Mouse (Mus musculus): ENCODE measurements around the gene Fgfr2. TPM values are rescaled to one million over a fixed set of nuclear protein-coding genes. Genes with fewer than 3 reads are reported as not detected.
A peak's percentile ranks its signal among the peaks of the same experiment; 100 is the strongest.
"Not testable (repeated sequence)": the region's sequence is repeated elsewhere in the genome, so short reads cannot be mapped to it uniquely, and the experiment has no call there.

Fgfr2 gene
- polyA plus RNA-seq, 1 experiment from 2014 or later, result 86.9 TPM

DNA sequence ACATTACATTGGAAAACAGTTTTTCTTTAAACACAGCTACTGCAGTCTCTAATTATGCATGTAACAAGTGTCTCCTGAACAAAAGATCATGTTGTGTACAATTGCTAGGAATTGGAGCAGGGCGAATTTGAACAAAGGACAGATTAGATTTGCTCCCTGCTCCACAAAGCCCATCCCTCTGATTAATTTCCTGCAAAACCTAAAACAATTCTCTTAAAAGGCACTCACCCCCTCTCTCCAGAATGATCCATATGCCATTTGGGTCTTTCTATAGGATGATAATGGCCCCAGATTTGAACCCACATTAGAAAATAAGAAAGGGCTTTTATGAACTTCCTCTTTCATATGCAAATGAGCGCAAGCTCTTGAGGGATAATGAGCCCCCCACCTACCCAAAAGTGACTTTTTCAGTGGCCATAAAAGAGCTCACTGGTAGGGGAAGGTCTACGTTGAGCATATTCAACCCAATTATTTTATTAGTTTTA, 1658.0 kb downstream of the Fgfr2 start:
- DNase-seq (ENCODE audit: low spot score) (peak; percentile 46), ATAC-seq (ENCODE audit: insufficient read depth, low FRiP score, low TSS enrichment) (peak; percentile 79)
- H3K4me1 ChIP-seq (ENCODE audit: control insufficient read depth, insufficient read depth, low read length), result peaks cover 9% of the 10 kb centered on the region
- no peaks in the 10 kb centered on the region for H3K9me3 ChIP-seq (ENCODE audit: control insufficient read depth, low read length)
- H3K4me3 ChIP-seq (ENCODE audit: low read depth, low read length), result no peak overlapping the region
- no peak overlapping the region for H3K4me2 ChIP-seq (ENCODE audit: low read depth)
- H3K27ac ChIP-seq (ENCODE audit: low read depth, low read length), result no peak overlapping the region
- no peaks in the 10 kb centered on the region for H3K36me3 ChIP-seq (ENCODE audit: control insufficient read depth, insufficient read depth, low read length)
- no peaks in the 10 kb centered on the region for H3K27me3 ChIP-seq (ENCODE audit: control insufficient read depth, insufficient read depth, low read length)
- H3K9ac ChIP-seq (ENCODE audit: low read length), result no peak overlapping the region
- 26% methylated on average over 3 of the region's 3 CpGs for WGBS

DNA sequence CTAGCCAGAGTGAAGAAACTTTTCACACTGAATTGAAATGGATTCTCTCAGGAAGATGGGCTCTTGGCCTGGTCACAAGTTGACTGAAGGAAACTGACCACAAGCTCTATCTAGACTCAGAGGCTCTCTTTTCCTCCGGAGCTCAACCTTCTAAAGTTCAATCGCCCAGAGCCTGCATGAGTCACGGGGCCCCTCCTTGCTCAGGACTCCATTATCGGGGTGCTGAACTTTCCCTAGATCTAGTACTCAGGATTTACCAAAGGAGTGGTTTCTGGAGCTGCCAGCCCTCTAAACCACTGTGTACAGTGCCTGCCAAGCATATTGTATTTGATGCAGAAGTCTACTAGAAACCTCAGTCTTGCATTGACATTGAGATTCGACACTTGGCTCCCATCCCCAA, 1666.4 kb downstream of the Fgfr2 start:
- Histone ChIP-seq H3K27ac (ENCODE audit: low read depth, low read length) (no peak overlapping the region), H3K27me3 (ENCODE audit: control insufficient read depth, insufficient read depth, low read length) (no peaks in the 10 kb centered on the region), H3K4me3 (ENCODE audit: low read depth, low read length) (no peak overlapping the region), H3K9ac (ENCODE audit: low read length) (no peak overlapping the region), H3K36me3 (ENCODE audit: control insufficient read depth, insufficient read depth, low read length) (no peaks in the 10 kb centered on the region), H3K4me2 (ENCODE audit: low read depth) (no peak overlapping the region), H3K4me1 (ENCODE audit: control insufficient read depth, insufficient read depth, low read length) (no peaks in the 10 kb centered on the region), H3K9me3 (ENCODE audit: control insufficient read depth, low read length) (no peaks in the 10 kb centered on the region)
- ATAC-seq (ENCODE audit: insufficient read depth, low FRiP score, low TSS enrichment) (no peak), DNase-seq (ENCODE audit: low spot score) (no peak)
- 89% methylated on average over 5 of the region's 5 CpGs for WGBS

DNA sequence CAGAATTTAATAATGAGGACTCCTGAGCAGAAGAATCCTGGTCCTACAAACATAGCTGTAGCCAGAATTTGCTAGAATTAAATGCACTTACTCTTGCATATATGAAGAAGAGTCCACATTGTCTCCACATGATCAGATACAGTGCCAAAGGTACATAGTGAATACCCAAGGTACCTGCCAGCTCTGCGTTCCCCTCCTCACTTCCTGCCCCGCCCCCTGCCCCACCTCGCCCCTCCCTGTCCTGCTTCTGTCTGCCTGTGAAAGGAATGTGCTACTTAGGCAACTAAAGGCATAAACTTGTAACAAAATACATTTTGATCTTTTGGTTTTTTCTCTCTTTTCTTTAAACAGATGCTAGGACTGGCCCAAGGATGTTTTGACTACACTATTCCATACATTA, 1686.1 kb downstream of the Fgfr2 start:
- ATAC-seq (ENCODE audit: insufficient read depth, low FRiP score, low TSS enrichment) (no peak), DNase-seq (ENCODE audit: low spot score) (no peak)
- Histone ChIP-seq H3K27me3 (ENCODE audit: control insufficient read depth, insufficient read depth, low read length) (no peaks in the 10 kb centered on the region), H3K9ac (ENCODE audit: low read length) (no peak overlapping the region), H3K27ac (ENCODE audit: low read depth, low read length) (no peak overlapping the region), H3K4me1 (ENCODE audit: control insufficient read depth, insufficient read depth, low read length) (no peaks in the 10 kb centered on the region), H3K4me2 (ENCODE audit: low read depth) (no peak overlapping the region), H3K36me3 (ENCODE audit: control insufficient read depth, insufficient read depth, low read length) (no peaks in the 10 kb centered on the region), H3K9me3 (ENCODE audit: control insufficient read depth, low read length) (no peaks in the 10 kb centered on the region), H3K4me3 (ENCODE audit: low read depth, low read length) (no peak overlapping the region)
- 52% methylated on average over 3 of the region's 3 CpGs for WGBS

DNA sequence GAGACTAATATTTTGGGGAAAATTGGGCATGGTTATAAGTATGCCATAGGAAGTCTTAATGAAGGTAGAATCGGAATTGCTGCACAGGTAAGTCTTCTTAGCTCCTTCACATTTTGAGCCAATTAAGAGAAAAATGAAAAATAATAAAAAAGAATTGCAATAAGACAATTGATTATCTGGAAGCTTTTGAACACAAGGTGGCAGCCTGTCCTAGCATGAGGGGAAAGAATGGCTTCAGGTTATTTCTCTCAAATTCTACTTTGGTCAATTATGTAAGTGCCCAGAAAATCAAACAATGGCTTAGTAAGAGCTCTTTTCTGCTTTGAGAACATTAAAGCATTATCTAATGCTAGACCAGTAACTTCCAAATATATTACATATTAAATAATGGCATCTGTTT, 1688.9 kb downstream of the Fgfr2 start:
- Histone ChIP-seq H3K4me2 (ENCODE audit: low read depth) (no peak overlapping the region), H3K9me3 (ENCODE audit: control insufficient read depth, low read length) (no peaks in the 10 kb centered on the region), H3K36me3 (ENCODE audit: control insufficient read depth, insufficient read depth, low read length) (no peaks in the 10 kb centered on the region; the same call in 1 of the 2 replicates), H3K27me3 (ENCODE audit: control insufficient read depth, insufficient read depth, low read length) (no peaks in the 10 kb centered on the region), H3K9ac (ENCODE audit: low read length) (no peak overlapping the region), H3K4me3 (ENCODE audit: low read depth, low read length) (no peak overlapping the region), H3K27ac (ENCODE audit: low read depth, low read length) (no peak overlapping the region), H3K4me1 (ENCODE audit: control insufficient read depth, insufficient read depth, low read length) (no peaks in the 10 kb centered on the region)
- WGBS, result 80% methylated on average over 1 of the region's 1 CpGs
- no peak for DNase-seq (ENCODE audit: low spot score)
- no peak for ATAC-seq (ENCODE audit: insufficient read depth, low FRiP score, low TSS enrichment)

DNA sequence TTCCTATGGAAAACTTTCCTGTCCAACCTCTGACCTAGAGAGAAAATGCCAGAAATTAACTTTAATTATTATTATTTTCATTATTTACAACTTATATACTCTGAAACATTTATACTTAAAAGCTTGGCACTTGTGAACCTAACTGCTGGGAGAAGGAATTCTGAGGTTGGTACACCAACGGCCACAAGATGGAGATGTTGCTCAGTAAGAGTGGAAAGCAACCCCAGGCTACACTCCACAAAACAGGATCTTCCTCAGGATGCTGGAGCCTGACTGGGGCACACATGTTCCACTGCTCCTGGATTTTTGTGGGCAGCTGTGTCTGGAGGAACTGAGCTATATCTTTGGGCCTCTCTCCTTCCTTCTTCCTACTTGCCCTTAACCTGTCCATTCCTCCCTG, 1690.9 kb downstream of the Fgfr2 start:
- DNase-seq (ENCODE audit: low spot score) (peak; percentile 66), ATAC-seq (ENCODE audit: insufficient read depth, low FRiP score, low TSS enrichment) (no peak; the same call in 1 of the 2 replicates)
- no peaks in the 10 kb centered on the region for H3K9me3 ChIP-seq (ENCODE audit: control insufficient read depth, low read length)
- no peak overlapping the region for H3K27ac ChIP-seq (ENCODE audit: low read depth, low read length)
- H3K4me1 ChIP-seq (ENCODE audit: control insufficient read depth, insufficient read depth, low read length), result no peaks in the 10 kb centered on the region
- 18% methylated on average over 1 of the region's 1 CpGs for WGBS
- H3K4me2 ChIP-seq (ENCODE audit: low read depth), result no peak overlapping the region
- no peak overlapping the region for H3K9ac ChIP-seq (ENCODE audit: low read length)
- no peak overlapping the region for H3K4me3 ChIP-seq (ENCODE audit: low read depth, low read length)
- no peaks in the 10 kb centered on the region for H3K27me3 ChIP-seq (ENCODE audit: control insufficient read depth, insufficient read depth, low read length)
- H3K36me3 ChIP-seq (ENCODE audit: control insufficient read depth, insufficient read depth, low read length), result no peaks in the 10 kb centered on the region; the same call in 1 of the 2 replicates

DNA sequence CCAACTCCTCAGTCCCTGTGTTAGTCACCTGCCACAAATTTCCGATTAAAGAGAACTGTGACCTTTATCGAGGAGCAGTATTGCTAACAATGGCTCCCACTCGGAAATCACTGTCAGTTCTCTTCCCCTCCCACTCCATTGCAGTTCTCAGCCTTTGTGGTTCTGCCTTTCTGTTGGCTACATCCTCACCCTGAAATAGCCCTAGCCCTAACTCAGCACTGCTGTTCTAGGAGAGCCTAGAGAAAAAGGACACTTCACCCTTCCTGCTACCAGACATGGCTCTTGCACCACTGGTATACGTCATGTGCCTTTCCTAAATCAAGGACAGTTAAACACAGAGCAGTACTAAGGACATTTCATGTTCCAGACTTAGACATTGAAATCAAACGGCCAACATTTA, 1695.8 kb downstream of the Fgfr2 start:
- Histone ChIP-seq H3K9me3 (ENCODE audit: control insufficient read depth, low read length) (no peaks in the 10 kb centered on the region), H3K27ac (ENCODE audit: low read depth, low read length) (no peak overlapping the region), H3K27me3 (ENCODE audit: control insufficient read depth, insufficient read depth, low read length) (no peaks in the 10 kb centered on the region), H3K4me3 (ENCODE audit: low read depth, low read length) (no peak overlapping the region), H3K9ac (ENCODE audit: low read length) (no peak overlapping the region), H3K4me1 (ENCODE audit: control insufficient read depth, insufficient read depth, low read length) (no peaks in the 10 kb centered on the region), H3K4me2 (ENCODE audit: low read depth) (no peak overlapping the region), H3K36me3 (ENCODE audit: control insufficient read depth, insufficient read depth, low read length) (no peaks in the 10 kb centered on the region; the same call in 1 of the 2 replicates)
- 84% methylated on average over 5 of the region's 5 CpGs for WGBS
- DNase-seq (ENCODE audit: low spot score), result no peak
- ATAC-seq (ENCODE audit: insufficient read depth, low FRiP score, low TSS enrichment), result no peak

DNA sequence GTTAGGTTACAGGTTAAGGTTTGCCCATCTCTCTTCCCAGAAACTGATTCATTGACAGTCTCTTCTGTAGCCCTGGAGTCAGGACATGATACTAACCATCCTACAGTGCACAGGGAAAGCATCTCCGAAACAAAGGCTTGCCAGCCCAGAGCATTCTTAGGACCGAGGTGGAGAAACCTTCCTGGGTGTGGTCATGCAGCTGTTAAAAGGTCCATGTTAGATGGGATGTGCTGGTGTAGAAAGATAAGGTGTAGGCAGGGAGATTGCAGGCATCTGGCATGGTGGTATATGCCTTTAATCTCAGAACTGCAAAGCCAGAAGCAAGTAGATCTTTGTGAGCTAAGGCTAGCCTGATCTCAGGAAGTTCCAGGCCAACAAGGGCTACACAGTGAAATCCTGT, 1698.2 kb downstream of the Fgfr2 start:
- ATAC-seq (ENCODE audit: insufficient read depth, low FRiP score, low TSS enrichment), result no peak
- no peak overlapping the region for H3K27ac ChIP-seq (ENCODE audit: low read depth, low read length)
- no peaks in the 10 kb centered on the region for H3K36me3 ChIP-seq (ENCODE audit: control insufficient read depth, insufficient read depth, low read length)
- no peaks in the 10 kb centered on the region for H3K27me3 ChIP-seq (ENCODE audit: control insufficient read depth, insufficient read depth, low read length)
- no peak overlapping the region for H3K4me2 ChIP-seq (ENCODE audit: low read depth)
- no peaks in the 10 kb centered on the region for H3K4me1 ChIP-seq (ENCODE audit: control insufficient read depth, insufficient read depth, low read length)
- no peak for DNase-seq (ENCODE audit: low spot score)
- H3K9me3 ChIP-seq (ENCODE audit: control insufficient read depth, low read length), result no peaks in the 10 kb centered on the region
- 90% methylated on average over 2 of the region's 2 CpGs for whole genome bisulfite sequencing
- H3K9ac ChIP-seq (ENCODE audit: low read length), result no peak overlapping the region
- H3K4me3 ChIP-seq (ENCODE audit: low read depth, low read length), result no peak overlapping the region

DNA sequence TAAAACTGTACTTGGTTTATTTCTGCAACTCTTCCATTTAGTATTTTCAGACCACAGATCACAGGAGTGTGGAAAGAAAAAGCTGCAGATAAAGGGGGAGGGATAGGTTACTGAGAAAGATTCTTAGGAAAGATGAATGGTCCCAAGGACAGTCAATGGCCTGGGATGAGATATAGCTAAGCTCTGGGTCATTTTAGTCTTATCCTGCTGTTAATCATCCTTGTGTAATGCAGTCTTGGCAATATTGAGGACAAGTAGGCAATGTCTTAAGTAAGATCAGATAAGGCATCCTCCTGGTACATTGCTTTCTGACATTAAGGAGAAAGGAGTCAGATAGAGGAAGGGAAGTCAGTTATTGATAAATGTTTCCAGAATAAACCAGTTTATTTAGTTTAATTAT, 1705.5 kb downstream of the Fgfr2 start:
- Histone ChIP-seq H3K9me3 (ENCODE audit: control insufficient read depth, low read length) (no peaks in the 10 kb centered on the region), H3K27ac (ENCODE audit: low read depth, low read length) (no peak overlapping the region), H3K4me3 (ENCODE audit: low read depth, low read length) (no peak overlapping the region), H3K27me3 (ENCODE audit: control insufficient read depth, insufficient read depth, low read length) (no peaks in the 10 kb centered on the region), H3K36me3 (ENCODE audit: control insufficient read depth, insufficient read depth, low read length) (no peaks in the 10 kb centered on the region), H3K4me2 (ENCODE audit: low read depth) (no peak overlapping the region), H3K9ac (ENCODE audit: low read length) (no peak overlapping the region), H3K4me1 (ENCODE audit: control insufficient read depth, insufficient read depth, low read length) (no peaks in the 10 kb centered on the region)
- DNase-seq (ENCODE audit: low spot score), result no peak
- no peak for ATAC-seq (ENCODE audit: insufficient read depth, low FRiP score, low TSS enrichment)

DNA sequence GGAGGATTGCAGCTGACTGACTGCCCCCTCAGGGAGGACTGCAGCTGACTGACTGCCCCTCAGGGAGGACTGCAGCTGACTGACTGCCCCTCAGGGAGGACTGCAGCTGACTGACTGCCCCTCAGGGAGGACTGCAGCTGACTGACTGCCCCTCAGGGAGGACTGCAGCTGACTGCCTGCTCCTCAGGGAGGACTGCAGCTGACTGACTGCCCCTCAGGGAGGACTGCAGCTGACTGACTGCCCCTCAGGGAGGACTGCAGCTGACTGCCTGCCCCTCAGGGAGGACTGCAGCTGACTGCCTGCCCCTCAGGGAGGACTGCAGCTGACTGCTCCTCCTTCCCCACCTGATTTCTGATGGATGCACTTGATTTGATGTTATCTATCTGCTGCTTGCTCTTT, 1706.4 kb downstream of the Fgfr2 start:
- H3K36me3 ChIP-seq (ENCODE audit: control insufficient read depth, insufficient read depth, low read length); H3K27ac ChIP-seq (ENCODE audit: low read depth, low read length); H3K9me3 ChIP-seq (ENCODE audit: control insufficient read depth, low read length); H3K4me1 ChIP-seq (ENCODE audit: control insufficient read depth, insufficient read depth, low read length); H3K9ac ChIP-seq (ENCODE audit: low read length); H3K4me2 ChIP-seq (ENCODE audit: low read depth); H3K4me3 ChIP-seq (ENCODE audit: low read depth, low read length); H3K27me3 ChIP-seq (ENCODE audit: control insufficient read depth, insufficient read depth, low read length); ATAC-seq (ENCODE audit: insufficient read depth, low FRiP score, low TSS enrichment); DNase-seq (ENCODE audit: low spot score): not testable (repeated sequence)
